Mouse (Mus musculus): Measurements from ENCODE around the gene Ctla4.
A peak's percentile ranks its signal among the peaks of the same experiment; 100 is the strongest.

Ctla4 gene

DNA sequence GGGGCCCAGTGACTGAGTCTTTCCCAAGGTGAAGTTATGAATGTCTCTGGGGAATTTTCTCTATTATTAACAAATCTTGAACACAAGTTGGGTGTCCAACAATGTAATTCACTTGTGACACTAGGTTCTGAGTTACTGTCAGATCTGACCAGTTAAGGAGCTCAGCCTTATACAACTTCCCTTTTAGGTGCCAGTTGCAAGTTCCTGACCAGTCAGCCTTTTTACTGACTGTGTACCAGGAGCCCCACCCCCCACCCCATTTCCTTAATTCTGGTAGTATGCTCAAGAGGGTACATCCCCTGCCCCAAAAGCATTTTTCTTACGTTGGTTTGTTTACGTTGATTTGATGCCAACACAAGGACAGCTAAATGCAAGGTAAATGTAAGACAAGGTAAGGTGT, 21.6 kb upstream of the Ctla4 start:
- DNase-seq (ENCODE audit: low spot score in 2 of 2), result no peak

- no peak for DNase-seq (ENCODE audit: low spot score in 2 of 2)
Measured at GRCm38 (mm10) chr1:60866043-60866442, 20.8 kb upstream of the Ctla4 start.

DNA sequence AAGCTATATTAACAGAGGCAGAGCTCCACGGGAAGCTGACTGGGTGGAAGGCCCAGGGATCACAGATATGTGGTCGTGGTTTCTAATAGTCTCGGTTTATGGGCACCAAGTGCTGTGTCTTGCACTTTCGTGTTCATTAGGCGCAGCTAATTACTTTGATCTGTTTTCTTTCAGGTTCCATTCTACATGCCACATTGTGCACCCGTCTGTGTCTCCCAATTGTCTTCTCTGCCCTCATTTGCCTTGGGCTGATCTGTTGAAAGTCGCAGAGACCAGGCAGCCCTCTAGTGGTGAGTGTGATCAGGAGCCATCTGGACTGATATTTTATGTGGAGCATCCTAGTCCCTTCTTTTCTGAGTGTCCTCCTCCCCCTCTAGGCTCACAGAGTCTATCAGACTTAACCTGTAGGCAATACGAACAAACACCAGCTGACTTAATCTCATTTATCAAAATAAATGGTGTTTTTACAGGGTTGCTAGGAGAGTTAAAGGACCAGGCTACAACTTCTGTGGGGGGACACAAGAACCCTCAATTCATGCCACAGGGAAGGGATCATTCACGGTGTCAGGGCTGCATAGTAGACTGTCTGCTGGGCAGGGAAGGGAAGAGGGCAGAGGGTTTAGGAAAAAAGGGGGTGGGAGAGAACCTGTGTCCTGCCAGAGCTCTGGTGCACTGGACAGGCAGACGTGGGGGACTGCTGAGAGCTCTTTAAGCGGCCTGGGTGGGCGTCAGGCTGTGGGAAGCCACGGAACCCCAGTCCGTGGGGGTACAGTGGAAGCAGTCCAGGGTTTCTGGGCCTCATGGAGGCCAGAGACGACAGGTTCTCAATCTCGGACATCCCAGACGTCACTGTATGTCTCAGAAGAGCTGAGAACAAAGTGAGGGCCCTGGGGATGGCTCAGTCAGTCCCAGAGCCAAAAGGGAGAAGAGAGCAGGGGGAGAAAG, 18.2 kb upstream of the Ctla4 start:
- peak in 1 of 2 experiments; percentile 63 for DNase-seq (ENCODE audit: low spot score in 2 of 2)

DNA sequence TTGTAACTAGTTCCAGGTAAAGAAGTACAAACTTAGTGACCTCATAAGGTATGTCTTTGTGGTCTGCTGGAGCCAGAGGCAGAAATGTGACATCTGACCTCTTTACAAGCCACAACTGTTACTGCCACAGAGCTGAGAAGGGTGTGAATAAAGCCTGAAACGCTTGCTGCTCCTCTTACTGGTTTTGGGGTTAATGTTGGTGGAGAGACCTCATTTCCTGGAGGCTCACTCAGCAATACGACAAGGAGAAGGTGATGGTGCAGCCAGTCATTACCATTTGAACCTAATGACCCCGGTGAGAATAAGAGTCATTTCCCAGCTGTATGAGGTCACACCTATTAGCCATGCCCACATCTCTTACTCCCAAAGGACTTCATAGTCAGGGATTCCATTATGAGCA, 11.5 kb upstream of the Ctla4 start:
- no peak for DNase-seq (ENCODE audit: low spot score in 2 of 2)

DNA sequence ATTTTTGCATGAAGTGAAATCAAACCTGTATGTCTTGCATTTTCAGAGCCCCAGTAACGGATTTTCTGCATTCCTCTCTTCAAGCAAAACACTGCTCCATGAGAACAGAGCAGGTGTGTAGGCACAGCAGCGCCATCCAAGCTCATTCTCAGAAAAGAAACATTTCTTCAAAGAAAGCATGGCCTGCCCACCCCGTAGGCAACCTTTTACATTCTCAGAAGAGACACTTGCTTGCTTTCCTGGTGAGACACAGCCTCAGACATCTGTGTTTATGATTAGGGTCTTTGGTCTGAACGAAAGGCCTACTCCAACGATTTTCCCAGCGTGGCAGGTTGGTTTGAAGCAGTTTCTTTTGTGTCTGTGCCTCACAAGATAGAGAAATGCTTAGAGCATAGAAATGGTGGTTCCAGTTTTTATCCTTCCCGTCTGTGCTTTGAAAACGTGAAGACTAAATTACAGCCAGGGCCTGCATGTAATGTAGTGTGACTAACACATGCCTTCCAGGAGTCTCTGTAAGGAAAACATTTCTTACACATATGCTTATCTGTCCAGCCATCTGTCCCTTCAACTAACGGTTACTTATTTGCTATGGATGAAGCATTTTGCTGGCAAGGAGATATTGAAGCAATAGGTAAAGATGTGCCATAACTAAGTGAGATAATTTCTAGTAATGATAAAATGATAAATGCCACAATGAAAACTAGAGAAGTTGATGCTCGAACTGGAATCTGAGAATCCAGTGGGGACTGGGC, 6.5 kb upstream of the Ctla4 start:
- no peak for DNase-seq (ENCODE audit: low spot score in 2 of 2)

DNA sequence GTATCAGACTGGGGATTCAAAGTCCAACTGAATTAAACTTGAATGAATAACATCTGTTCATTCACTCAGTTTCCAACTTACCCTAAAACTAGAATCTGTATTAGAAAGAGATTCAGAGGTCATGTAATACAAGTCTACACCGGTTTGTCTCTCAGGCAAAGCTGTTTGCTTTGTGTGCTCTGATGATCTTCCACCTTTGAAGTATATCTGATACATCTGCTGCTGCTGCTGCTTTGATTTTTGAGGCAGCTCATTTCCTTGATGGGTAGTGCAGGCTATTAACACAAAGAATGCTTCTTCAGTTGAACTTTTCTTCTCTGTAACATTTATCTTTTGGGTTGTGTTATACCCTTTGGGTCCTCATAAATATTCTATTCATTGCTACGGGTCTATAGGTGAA, 4.0 kb upstream of the Ctla4 start:
- no peak for DNase-seq (ENCODE audit: low spot score in 2 of 2)

DNA sequence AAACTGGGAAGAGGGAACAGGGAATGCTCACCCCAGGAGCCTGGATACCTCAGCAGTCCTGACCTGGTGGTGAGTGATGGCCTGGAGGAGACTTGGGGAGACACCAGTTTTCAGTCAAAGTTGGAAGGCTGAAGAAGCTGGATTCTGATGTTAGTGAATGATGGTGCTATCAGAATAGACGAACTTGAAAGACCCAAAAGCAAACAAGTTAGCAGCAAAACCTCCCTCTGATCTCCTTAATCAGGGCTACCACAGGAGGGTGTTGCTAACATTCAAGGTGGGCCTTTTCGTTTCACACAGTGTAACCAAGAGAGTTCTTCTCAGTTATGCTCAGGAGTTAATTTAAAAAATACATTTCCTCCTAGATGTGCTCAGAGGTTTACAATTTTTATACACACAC, 3.5 kb upstream of the Ctla4 start:
- no peak for DNase-seq (ENCODE audit: low spot score in 2 of 2)

GRCm38 (mm10) chr1:60884611-60885010, 2.2 kb upstream of the Ctla4 start:
- no peak for DNase-seq (ENCODE audit: low spot score in 2 of 2)

- no peak for DNase-seq (ENCODE audit: low spot score in 2 of 2)
Measured at GRCm38 (mm10) chr1:60898127-60898932, 11.5 kb downstream of the Ctla4 start.

DNA sequence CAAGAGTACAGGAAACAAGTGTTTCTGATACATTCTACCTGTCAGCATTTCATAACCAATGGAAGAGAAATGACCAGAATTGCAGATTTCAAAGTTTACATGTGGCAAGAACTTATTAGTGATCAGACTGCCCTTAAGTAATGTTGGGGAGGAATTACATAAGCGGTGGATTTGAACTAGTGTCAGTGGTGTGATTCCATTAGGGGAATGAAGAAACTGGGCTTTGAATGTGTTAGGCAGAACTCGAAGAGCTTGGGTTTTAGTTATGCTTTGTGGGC, 12.1 kb downstream of the Ctla4 start:
- no peak for DNase-seq (ENCODE audit: low spot score in 2 of 2)

- DNase-seq (ENCODE audit: low spot score in 2 of 2), result peak; percentile 57 to 69
Measured at GRCm38 (mm10) chr1:60899244-60899643, 12.4 kb downstream of the Ctla4 start.

DNA sequence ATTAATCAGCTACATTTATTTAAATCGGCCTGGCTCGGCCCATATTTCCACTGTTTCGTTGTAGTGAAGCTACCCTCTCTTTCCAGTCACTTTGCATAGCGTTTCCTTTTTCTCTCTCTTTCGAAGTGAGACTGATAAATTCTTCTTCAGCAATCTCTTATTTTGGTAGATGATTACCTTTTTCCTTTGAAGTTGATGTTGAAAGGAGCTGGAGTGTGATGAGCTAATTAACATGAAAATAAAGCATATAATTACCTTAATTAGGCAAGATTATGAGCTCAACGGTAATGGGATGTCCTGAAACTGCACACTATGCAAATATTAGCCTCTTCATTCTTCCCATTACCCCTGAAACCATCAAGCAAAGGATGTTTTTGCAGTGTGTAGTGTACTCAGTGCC, 15.7 kb downstream of the Ctla4 start:
- no peak for DNase-seq (ENCODE audit: low spot score in 2 of 2)

DNA sequence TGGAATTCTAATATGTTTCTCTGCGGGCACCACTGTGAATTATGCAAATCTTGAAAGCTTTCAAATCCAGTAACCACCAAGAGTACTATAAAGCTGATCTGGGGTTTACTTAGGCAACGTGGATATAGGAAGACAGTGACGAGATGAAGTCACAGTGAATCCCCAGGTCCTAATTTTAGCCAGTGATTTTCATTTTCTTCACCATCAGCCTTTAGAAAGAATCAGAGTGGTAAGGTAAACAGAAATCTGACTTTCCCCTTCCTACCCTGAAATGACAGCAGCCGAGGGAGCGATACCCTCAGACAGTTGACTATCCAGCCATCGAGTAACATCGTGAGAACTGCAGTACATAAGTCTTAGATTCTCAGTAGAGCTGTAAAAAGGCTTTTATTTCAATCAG, 16.3 kb downstream of the Ctla4 start:
- DNase-seq (ENCODE audit: low spot score in 2 of 2), result no peak

GRCm38 (mm10) chr1:60904456-60904978, 17.7 kb downstream of the Ctla4 start:
- no peak for DNase-seq (ENCODE audit: low spot score in 2 of 2)

GRCm38 (mm10) chr1:60907466-60907865, 20.7 kb downstream of the Ctla4 start:
- DNase-seq (ENCODE audit: low spot score in 2 of 2), result no peak

DNA sequence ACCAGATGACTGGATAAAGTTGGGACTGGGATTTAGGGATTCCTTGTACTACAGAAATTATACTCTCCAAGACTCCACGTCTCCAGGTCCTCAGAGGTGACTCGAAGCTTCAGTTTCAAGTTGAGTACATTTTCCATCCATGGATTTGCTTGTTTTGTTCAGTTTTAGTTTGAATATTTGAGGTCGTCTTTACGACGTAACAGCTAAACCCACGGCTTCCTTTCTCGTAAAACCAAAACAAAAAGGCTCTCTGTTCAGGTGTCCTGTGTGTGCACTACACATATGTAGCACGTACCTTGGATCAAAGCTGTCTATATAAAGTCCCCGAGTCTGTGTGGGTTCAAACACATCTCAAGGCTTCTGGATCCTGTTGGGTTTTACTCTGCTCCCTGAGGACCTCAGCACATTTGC, 22.0 kb downstream of the Ctla4 start:
- DNase-seq (ENCODE audit: low spot score in 2 of 2), result no peak

DNA sequence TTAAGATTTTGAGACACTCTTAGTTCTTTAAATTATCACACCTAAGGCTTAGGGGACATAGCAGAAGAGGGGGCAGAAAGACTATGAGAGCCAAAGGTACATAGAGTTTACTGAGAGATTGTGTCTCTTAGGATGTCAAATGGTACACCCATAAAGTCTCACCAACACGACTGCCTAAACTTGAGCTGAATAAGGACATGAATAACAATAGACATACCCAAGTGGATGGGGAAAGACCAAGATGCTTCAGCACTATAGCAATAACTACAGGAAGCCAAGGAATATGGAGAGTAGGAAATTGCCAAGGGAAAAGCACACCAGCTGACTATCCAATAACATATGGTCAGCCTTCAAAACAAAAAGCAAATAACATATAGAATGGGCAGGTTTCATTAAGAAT, 22.9 kb downstream of the Ctla4 start:
- DNase-seq (ENCODE audit: low spot score in 2 of 2), result no peak

DNA sequence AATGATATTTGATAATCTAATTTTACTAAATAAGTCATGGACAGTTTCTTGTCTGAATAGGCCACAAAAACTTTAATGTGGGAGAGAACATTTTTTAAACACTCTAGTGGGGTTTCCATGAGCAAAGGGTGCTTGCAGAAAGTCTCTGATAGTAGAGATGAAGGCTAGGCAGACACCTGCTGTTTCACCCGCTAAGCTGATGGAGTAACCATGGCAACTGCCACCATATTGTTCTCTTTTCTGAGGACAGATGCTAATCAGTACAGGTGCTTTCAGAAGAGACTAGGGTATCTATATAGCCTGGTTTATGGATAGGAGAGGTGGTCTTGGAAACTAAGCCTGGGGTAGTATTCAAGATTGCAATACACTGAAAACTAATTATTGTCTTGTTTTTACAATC, 24.0 kb downstream of the Ctla4 start:
- DNase-seq (ENCODE audit: low spot score in 2 of 2), result no peak

- no peak for DNase-seq (ENCODE audit: low spot score in 2 of 2)
Measured at GRCm38 (mm10) chr1:60911631-60912030, 24.8 kb downstream of the Ctla4 start.

- no peak for DNase-seq (ENCODE audit: low spot score in 2 of 2)
Measured at GRCm38 (mm10) chr1:60913305-60913704, 26.5 kb downstream of the Ctla4 start.

DNA sequence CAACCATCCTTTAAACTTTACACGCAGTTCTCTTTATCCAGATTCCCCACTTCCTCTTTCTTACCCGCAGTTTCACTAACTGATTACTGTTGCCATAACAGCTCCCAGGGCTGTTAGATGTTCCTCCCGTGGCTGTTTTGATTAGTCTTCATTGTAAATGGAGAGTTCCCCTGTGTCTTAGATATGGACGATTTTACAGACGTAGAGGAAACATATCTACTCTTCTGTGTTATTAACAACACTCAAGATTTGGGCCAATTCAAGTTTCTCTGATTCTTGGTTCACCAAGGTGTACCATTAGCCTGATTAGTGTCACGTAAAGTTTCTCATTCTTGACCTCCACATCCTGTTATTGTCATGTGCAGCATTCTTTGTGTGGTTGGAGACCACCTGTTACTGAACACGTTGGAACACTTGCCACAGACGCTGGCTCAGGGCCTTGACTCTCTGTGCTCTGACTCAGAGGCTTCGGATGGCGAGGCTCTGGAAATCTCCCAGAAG, 29.5 kb downstream of the Ctla4 start:
- peak in 1 of 2 experiments; percentile 32 for DNase-seq (ENCODE audit: low spot score in 2 of 2)
